In genomic region chr3:10126952-10127351, GRCm38 (mm10) we compare ENCODE assay signal across 9 mouse cellular contexts. TPM values are rescaled to one million over a fixed set of nuclear protein-coding genes. Genes with fewer than 3 reads are reported as not detected.
DNase-seq lines count a peak whose midpoint lies in the region; ATAC-seq and TF ChIP-seq lines count a peak whose summit lies in the region.
"Had no signal": no experiment of that assay in that cellular context is flagged by ENCODE, and none has a peak within 500 bp of the region (broad histone marks: within the 10 kb centered on the region; RNA-seq: fewer than 3 reads in every experiment).

No protein-coding gene starts in this region.

- H3K9ac ChIP-seq in liver, adult 2 months (ENCODE audit: low read depth, low read length), result no peak overlapping the region
- H3K9ac ChIP-seq: liver, embryonic 14.5 days had no signal

- no peaks in the 10 kb centered on the region for H3K36me3 ChIP-seq in liver, adult 2 months (ENCODE audit: control insufficient read depth, insufficient read depth, low read length)

- no peaks in the 10 kb centered on the region for H3K27me3 ChIP-seq in liver, adult 2 months (ENCODE audit: control insufficient read depth, insufficient read depth, low read length)

- WGBS in liver, adult 2 months, result 79% methylated on average over 10 of the region's 10 CpGs

- H3K79me2 ChIP-seq in liver, adult 2 months (ENCODE audit: control insufficient read depth, insufficient read depth, low read length), result no peaks in the 10 kb centered on the region

- H3K27ac ChIP-seq in liver, adult 2 months (replicated peaks; ENCODE audit: insufficient read depth, low read depth, low read length), result peak overlapping the region; percentile 62
- H3K27ac ChIP-seq: liver, embryonic 14.5 days had no signal

- peaks cover 27% of the 10 kb centered on the region for H3K4me1 ChIP-seq in liver, adult 2 months (ENCODE audit: control insufficient read depth, insufficient read depth, low read length)

- DNase-seq in liver, adult 2 months (ENCODE audit: extremely low read depth, low read depth, low spot score), result no peak
- DNase-seq in liver, result no peak
- DNase-seq in left cerebral cortex, adult 18-20 months (ENCODE audit: low spot score in 2 of 2), result peak; percentile 30 to 61
- peak; percentile 43 for DNase-seq in right cerebral cortex, postnatal 4 days
- DNase-seq in retina, embryonic 14.5 days (ENCODE audit: low spot score), result no peak
- no peak for DNase-seq in urinary bladder, postnatal 36 days (ENCODE audit: low spot score in 2 of 2)

- ATAC-seq in frontal cortex, adult (ENCODE audit: low TSS enrichment), result peak; percentile 90
- ATAC-seq in granulocyte monocyte progenitor cell, adult 5-6 weeks (replicated peaks; ENCODE audit: poor library complexity, severe bottlenecking), result no peak

- TF ChIP-seq POLR2A in liver, adult 2 months (IDR thresholded peaks at IDR 0.05; ENCODE audit: extremely low read depth, insufficient read depth, low read length), result no peak

- no peak for TF ChIP-seq CTCF in liver, adult 2 months (IDR thresholded peaks at IDR 0.05; ENCODE audit: low read depth, low read length)

- no peak overlapping the region for H3K4me3 ChIP-seq in liver, adult 2 months (ENCODE audit: insufficient read depth, low read depth, low read length)

RNA-seq across cellular contexts. Expression of gene Gm9833, which starts 39.0 kb away (rescaled TPM):
- total RNA-seq in liver, adult 2 months (2014; rRNA removed), result 0.40 and 0.46 TPM in 2 replicates
- polyA plus RNA-seq in liver, adult 2 months (2012; rRNA removed), result not detected in 2 replicates
- 10 to 100 TPM in 1 of 2 experiments, 1 to 10 TPM in 1; 8.2 to 11.2 TPM for total RNA-seq in left cerebral cortex, adult 18-20 months (2021)
- 0.70 and 2.6 TPM in 2 replicates for total RNA-seq in granulocyte monocyte progenitor cell, adult 5-6 weeks (2014; fragmentation: Nextera tagmentation)
- total RNA-seq in granulocyte monocyte progenitor cell, adult 5-6 weeks (2017), result 5.0 and 12.3 TPM in 2 replicates

Comparison
In these comparisons a context has a peak if more than half of its experiments do, and no peak if none do; other contexts are left out.
1. DNase-seq: peak in left cerebral cortex, adult 18-20 months (2 of 2) and right cerebral cortex, postnatal 4 days (single experiment); none in liver, adult 2 months (single experiment), liver (single experiment), retina, embryonic 14.5 days (single experiment) and urinary bladder, postnatal 36 days (0 of 2).